Mouse (Mus musculus) adrenal gland (tissue): ENCODE measurements around the gene Cavin3.

Experiments used
- intact Hi-C: fragments of 180-260 bp; cut with DNase I; formaldehyde crosslinking; loops from one replicate; pipeline ENCODE4 v1.15.1; 2025
- long read RNA-seq, 2 experiments: library from polyadenylated mRNA; unstranded; transcript quantifications; one replicate each; pipeline ENCODE4 v2.0.0; 2020; ENCODE audit warnings: borderline replicate concordance in 1 of 2; ENCODE audit not compliant: insufficient replicate concordance in 1 of 2

Gene Cavin3
- long read RNA-seq, experiment 1, transcript Cavin3-201 (2 exons, 1,662 nt): major isoform, 94 of 100 reads
- long read RNA-seq, experiment 1, partial matches to known transcripts: 0 of 100 reads
- long read RNA-seq, experiment 1, other reads (novel, unspliced or antisense): 6 of 100 reads
- long read RNA-seq, experiment 2, transcript Cavin3-201 (2 exons, 1,662 nt): major isoform, 54 of 57 reads
- long read RNA-seq, experiment 2, partial matches to known transcripts: 0 of 57 reads
- long read RNA-seq, experiment 2, other reads (novel, unspliced or antisense): 3 of 57 reads

GRCm38 (mm10) chr7:105481505-105482411, at the start of gene Cavin3:
Cavin3 (minus strand) TSS chr7:105482300.
- intact Hi-C loops: no loop called here

GRCm38 (mm10) chr7:105528094-105528493, 46.0 kb upstream of the Cavin3 start:
- intact Hi-C loops: loop anchor here (5.0 kb wide), 3 partner anchors 121 to 356 kb away; no protein-coding TSS in a partner anchor

- intact Hi-C loops: loop anchor here (5.0 kb wide), 3 partner anchors 120 to 355 kb away; no protein-coding TSS in a partner anchor
These were observed 45.3 kb upstream of the Cavin3 start for GRCm38 (mm10) chr7:105527306-105527937.

GRCm38 (mm10) chr7:105524222-105524621, 42.1 kb upstream of the Cavin3 start:
- intact Hi-C loops: no loop called here

GRCm38 (mm10) chr7:105520201-105520600, 38.1 kb upstream of the Cavin3 start:
- intact Hi-C loops: no loop called here

- intact Hi-C loops: loop anchor here (5.0 kb wide), 1 partner anchor 42 kb away; no protein-coding TSS in a partner anchor
These were observed 37.7 kb upstream of the Cavin3 start for GRCm38 (mm10) chr7:105519771-105520170.

- intact Hi-C loops: loop anchor here (5.0 kb wide), 1 partner anchor 42 kb away; no protein-coding TSS in a partner anchor
These were observed 37.2 kb upstream of the Cavin3 start for GRCm38 (mm10) chr7:105519336-105519735.

- intact Hi-C loops: loop anchor here (5.0 kb wide), 1 partner anchor 40 kb away; no protein-coding TSS in a partner anchor
These were observed 34.7 kb upstream of the Cavin3 start for GRCm38 (mm10) chr7:105516669-105517360.

- intact Hi-C loops: loop anchor here (2.0 to 5.0 kb wide), 2 partner anchors 38 to 104 kb away; no protein-coding TSS in a partner anchor
These were observed 33.1 kb upstream of the Cavin3 start for GRCm38 (mm10) chr7:105515178-105515577.

GRCm38 (mm10) chr7:105514561-105514960, 32.5 kb upstream of the Cavin3 start:
- intact Hi-C loops: loop anchor here (2.0 kb wide), 1 partner anchor 104 kb away; no protein-coding TSS in a partner anchor

GRCm38 (mm10) chr7:105513845-105514291, 31.8 kb upstream of the Cavin3 start:
- intact Hi-C loops: loop anchor here (2.0 kb wide), 1 partner anchor 103 kb away; no protein-coding TSS in a partner anchor

- intact Hi-C loops: no loop called here
These were observed 28.0 kb upstream of the Cavin3 start for GRCm38 (mm10) chr7:105510143-105510542.

- intact Hi-C loops: no loop called here
These were observed 25.2 kb upstream of the Cavin3 start for GRCm38 (mm10) chr7:105507257-105507656.

GRCm38 (mm10) chr7:105501984-105502383, 19.9 kb upstream of the Cavin3 start:
- intact Hi-C loops: no loop called here

GRCm38 (mm10) chr7:105499676-105500075, 17.6 kb upstream of the Cavin3 start:
- intact Hi-C loops: no loop called here

- intact Hi-C loops: no loop called here
These were observed 16.9 kb upstream of the Cavin3 start for GRCm38 (mm10) chr7:105498854-105499492.

GRCm38 (mm10) chr7:105497881-105498280, 15.8 kb upstream of the Cavin3 start:
- intact Hi-C loops: no loop called here

GRCm38 (mm10) chr7:105487104-105487876, 5.2 kb upstream of the Cavin3 start:
- intact Hi-C loops: no loop called here

GRCm38 (mm10) chr7:105485029-105485428, 2.9 kb upstream of the Cavin3 start:
- intact Hi-C loops: no loop called here
